Mouse (Mus musculus) heart, embryonic 16.5 days (tissue): ENCODE measurements around the gene Car8. TPM values are rescaled to one million over a fixed set of nuclear protein-coding genes. Genes with fewer than 3 reads are reported as not detected.

Source experiments
- ATAC-seq: fragments of 200-750 bp; cut with Nextera tagmentation; replicated peaks from 2 replicates; pipeline ENCODE4 v1.8.0; 2017; ENCODE audit warnings: moderate number of reproducible peaks; ENCODE audit not compliant: insufficient read depth, low FRiP score; ENCODE audit errors: extremely low read depth
- H3K27ac ChIP-seq: fragments of 300-500 bp; sonication (generic); 2 replicates; pipeline ENCODE4 v1.5.1; 2014; ENCODE audit warnings: mild to moderate bottlenecking, low read length, control low read depth, moderate library complexity
- H3K27me3 ChIP-seq: fragments of 300-500 bp; sonication (generic); 2 replicates; pipeline ENCODE4 v1.6.1; 2014; ENCODE audit warnings: low read length, mixed read lengths; ENCODE audit not compliant: control insufficient read depth, insufficient read depth
- H3K36me3 ChIP-seq: fragments of 300-500 bp; sonication (generic); 2 replicates; pipeline ENCODE4 v1.6.1; 2014; ENCODE audit not compliant: control insufficient read depth, insufficient read depth
- H3K4me1 ChIP-seq: fragments of 300-500 bp; sonication (generic); 2 replicates; pipeline ENCODE4 v1.6.1; 2014; ENCODE audit warnings: low read length, mixed read lengths; ENCODE audit not compliant: control insufficient read depth, insufficient read depth
- H3K4me2 ChIP-seq: fragments of 300-500 bp; sonication (generic); 2 replicates; pipeline ENCODE4 v1.6.1; 2014; ENCODE audit warnings: low read depth, mild to moderate bottlenecking, control low read depth, low read length
- H3K4me3 ChIP-seq: fragments of 300-500 bp; sonication (generic); 2 replicates; pipeline ENCODE4 v1.5.1; 2014; ENCODE audit warnings: mild to moderate bottlenecking, control low read depth, low read length
- H3K9ac ChIP-seq: fragments of 300-500 bp; sonication (generic); 2 replicates; pipeline ENCODE4 v1.6.1; 2014; ENCODE audit warnings: low read length, control low read depth
- H3K9me3 ChIP-seq: fragments of 300-500 bp; sonication (generic); replicated peaks from 2 replicates; pipeline ENCODE4 v1.6.1; 2016; ENCODE audit warnings: low read length; ENCODE audit not compliant: control insufficient read depth
- WGBS: fragments of 180-500 bp; shearing (Covaris S2); extraction: QIAGEN DNeasy Blood & Tissue Kit; methylation state at CpG from one replicate; pipeline ENCODE4 v1.1.7; 2014; 5-methylcytosine and 5-hydroxymethylcytosine counted together
- polyA plus RNA-seq: library from polyadenylated mRNA; unstranded; fragments of >200 nt; fragmentation: Nextera tagmentation; extraction: Ambion mirVana; gene quantifications from 2 replicates; pipeline ENCODE4 v1.2.1, GENCODE M21; 2015

Car8 gene
- polyA plus RNA-seq, result 12.0 and 12.9 TPM in 2 replicates

DNA sequence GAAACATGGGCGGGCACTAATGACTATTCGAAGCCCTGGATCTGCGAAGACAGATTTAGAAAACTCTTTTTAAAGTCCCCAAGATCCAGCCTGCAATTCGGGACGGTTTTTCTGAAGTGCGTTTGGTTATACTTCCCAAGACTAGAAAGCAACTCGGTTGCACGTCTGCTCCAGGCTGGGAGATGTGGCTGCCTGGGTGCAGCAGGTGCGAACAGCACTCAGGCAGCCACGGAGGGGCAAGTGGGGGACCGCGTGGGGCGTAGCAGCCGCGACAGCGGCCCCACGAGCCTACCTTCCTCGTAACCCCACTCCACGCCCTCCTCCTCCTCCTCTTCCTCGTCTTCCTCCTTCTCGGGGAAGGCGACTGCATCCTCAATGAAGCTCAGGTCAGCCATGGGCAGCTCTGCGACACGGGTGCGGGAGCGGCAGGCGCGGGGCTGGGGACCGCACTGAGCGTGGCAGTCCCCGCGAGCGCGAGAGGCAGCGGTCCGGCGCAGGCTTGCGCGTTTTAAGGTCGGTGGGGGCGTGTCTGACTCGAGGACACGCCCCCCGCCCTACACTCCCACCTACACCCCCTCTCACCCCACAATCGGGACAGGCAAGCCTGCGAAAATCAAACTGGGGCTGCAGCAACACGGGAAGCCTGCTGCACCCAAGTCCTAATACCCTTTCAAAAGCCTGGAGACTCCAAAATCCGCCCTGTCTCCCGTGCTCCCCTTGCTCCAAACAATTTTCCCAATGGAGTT, at the start of gene Car8:
Gene Car8 (minus strand): TSS at position 482 of the 746 bp plus-strand sequence.
- Histone ChIP-seq H3K27ac (0 out of 2 replicates have a peak within 1 kb of the TSS, but pooled peaks have one; percentile 11), H3K9ac (peak within 1 kb of the TSS; percentile 87), H3K4me3 (peak within 1 kb of the TSS; percentile 86), H3K4me2 (peak within 1 kb of the TSS; percentile 99), H3K27me3 (no peaks in the 10 kb centered on the region), H3K36me3 (no peaks in the 10 kb centered on the region), H3K4me1 (peaks cover 3% of the 10 kb centered on the region; the same call in 1 of the 2 replicates), H3K9me3 (no peaks in the 10 kb centered on the region)
- ATAC-seq, result peak; percentile 94
- WGBS, result under 1% methylated on average over 48 of the region's 49 CpGs

DNA sequence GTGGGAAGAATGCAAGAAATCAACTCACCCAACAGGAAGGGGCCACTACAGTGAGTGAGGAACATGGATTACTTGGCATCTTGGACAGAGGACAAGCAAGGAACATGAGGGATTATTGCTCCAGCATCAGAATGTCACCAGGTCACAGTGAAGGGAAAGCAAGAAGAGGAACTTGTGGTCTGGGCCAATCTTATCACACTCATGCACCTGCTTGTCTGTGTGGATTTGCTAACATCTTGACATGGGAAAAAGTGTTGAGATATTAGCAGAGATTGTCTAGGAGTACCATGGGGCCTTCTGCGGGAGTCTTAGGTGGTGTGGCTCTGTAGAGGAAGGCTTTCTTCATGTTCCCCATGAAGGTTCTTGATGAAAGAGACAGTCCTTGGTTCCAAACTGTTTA, 46.1 kb upstream of the Car8 start:
- Histone ChIP-seq H3K27ac (no peak overlapping the region), H3K36me3 (no peaks in the 10 kb centered on the region), H3K9me3 (no peaks in the 10 kb centered on the region), H3K27me3 (no peaks in the 10 kb centered on the region), H3K4me1 (no peaks in the 10 kb centered on the region), H3K4me2 (no peak overlapping the region), H3K4me3 (no peak overlapping the region), H3K9ac (no peak overlapping the region)
- 45% methylated on average over 1 of the region's 1 CpGs for WGBS
- no peak for ATAC-seq

DNA sequence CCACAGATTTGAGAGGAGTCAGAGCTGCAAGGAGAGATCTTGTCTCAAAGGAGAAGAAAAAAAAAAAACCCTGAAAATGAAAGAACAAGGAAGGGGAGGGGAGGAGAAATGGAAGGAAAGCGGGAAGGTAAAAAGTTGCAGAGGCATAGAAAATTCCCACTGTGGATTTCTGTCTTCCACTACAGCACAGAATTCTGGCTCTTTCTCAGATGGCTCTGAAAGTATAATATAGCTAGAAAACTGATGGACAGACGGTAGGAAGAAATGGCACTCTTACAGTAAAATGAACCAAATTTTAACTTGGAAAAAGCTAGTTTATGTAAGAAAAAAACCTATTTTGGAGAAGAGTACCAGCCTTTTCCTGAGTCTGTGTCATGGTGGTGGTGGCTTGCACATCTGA, 39.3 kb upstream of the Car8 start:
- H3K4me1 ChIP-seq, result no peaks in the 10 kb centered on the region
- H3K9me3 ChIP-seq, result no peaks in the 10 kb centered on the region
- H3K27me3 ChIP-seq, result no peaks in the 10 kb centered on the region
- H3K27ac ChIP-seq, result no peak overlapping the region
- WGBS, result 82% methylated on average over 2 of the region's 2 CpGs
- H3K4me3 ChIP-seq, result no peak overlapping the region
- no peak overlapping the region for H3K4me2 ChIP-seq
- H3K9ac ChIP-seq, result no peak overlapping the region
- ATAC-seq, result no peak
- H3K36me3 ChIP-seq, result no peaks in the 10 kb centered on the region

DNA sequence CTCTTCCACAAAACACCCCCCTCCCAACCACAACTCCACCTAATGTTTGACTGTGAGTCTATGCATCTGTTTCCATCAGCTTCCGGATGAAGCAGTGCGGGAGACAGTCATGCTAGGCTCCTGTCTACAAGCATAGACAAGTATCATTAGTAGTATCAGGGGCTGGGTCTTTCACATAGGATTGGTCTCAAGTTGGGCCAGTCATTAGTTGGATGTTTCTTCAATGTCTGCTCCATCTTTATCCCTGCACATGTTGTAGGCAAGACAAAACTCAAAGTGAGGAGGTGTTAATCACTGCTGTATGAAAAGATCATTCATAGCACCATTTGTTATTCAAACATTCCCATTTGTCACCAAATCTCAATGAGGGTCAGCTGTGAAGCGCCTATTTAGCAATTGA, 11.0 kb upstream of the Car8 start:
- Histone ChIP-seq H3K4me3 (no peak overlapping the region), H3K36me3 (no peaks in the 10 kb centered on the region), H3K9ac (no peak overlapping the region), H3K4me2 (no peak overlapping the region), H3K27ac (no peak overlapping the region), H3K27me3 (no peaks in the 10 kb centered on the region), H3K9me3 (0 out of 2 replicates have a peak, but pooled peaks cover 4% of the 10 kb centered on the region), H3K4me1 (no peaks in the 10 kb centered on the region)
- ATAC-seq, result no peak
- WGBS, result 96% methylated on average over 3 of the region's 3 CpGs

DNA sequence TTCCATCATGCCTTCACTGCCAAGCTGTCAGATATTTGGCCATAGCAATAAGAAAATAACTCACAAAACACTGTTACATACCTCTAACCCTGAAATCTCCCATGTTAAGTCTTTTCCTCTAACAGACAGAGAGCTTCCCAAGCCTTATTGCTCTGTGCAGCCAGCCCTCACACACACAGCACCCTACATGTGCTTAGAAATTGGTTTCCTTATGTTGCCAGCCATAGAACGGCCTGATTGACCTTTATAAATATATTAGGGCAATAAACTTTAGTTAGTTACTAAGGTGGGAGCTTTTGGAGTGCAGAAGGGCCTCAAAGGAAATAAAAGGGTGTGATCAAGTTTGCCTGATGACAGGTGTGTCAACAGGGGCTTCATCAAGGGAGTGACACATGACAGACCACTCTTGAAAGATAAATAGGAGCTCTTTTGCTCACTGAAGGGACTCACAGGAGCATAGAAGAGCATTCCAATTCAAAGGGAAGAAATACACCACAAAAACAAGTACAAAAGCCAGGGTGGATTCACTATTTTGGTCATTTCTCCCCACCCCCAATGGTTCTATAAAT, 6.7 kb upstream of the Car8 start:
- Histone ChIP-seq H3K27me3 (no peaks in the 10 kb centered on the region), H3K36me3 (no peaks in the 10 kb centered on the region), H3K9ac (no peak overlapping the region), H3K4me2 (no peak overlapping the region), H3K9me3 (0 out of 2 replicates have a peak, but pooled peaks cover 4% of the 10 kb centered on the region), H3K27ac (no peak overlapping the region), H3K4me3 (no peak overlapping the region), H3K4me1 (peaks cover 3% of the 10 kb centered on the region; the same call in 1 of the 2 replicates)
- ATAC-seq, result no peak
- WGBS, result 43% methylated on average over 1 of the region's 1 CpGs

DNA sequence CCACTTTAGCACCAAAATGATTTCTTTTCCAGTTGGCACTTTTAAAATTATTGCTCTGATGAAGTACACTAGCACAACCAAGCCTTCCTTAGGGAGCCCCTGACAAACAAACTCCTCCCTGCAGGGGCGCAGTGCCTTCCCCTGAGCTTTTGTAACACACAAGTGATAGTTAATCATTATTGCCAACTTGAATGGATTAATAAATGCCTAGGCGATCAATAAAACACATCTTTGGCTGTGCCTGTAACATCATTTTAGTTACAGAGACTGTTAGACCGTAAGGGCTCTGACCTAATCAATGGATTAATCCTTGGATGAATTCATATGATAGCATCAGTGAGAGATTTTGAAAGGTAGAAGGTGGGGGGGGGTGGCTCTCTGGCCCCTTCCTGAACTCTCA, 6.2 kb upstream of the Car8 start:
- H3K36me3 ChIP-seq, result no peaks in the 10 kb centered on the region
- H3K4me2 ChIP-seq, result no peak overlapping the region
- H3K27me3 ChIP-seq, result no peaks in the 10 kb centered on the region
- H3K4me3 ChIP-seq, result no peak overlapping the region
- H3K27ac ChIP-seq, result no peak overlapping the region
- peaks cover 3% of the 10 kb centered on the region; the same call in 1 of the 2 replicates for H3K4me1 ChIP-seq
- no peak for ATAC-seq
- 0 out of 2 replicates have a peak, but pooled peaks cover 4% of the 10 kb centered on the region for H3K9me3 ChIP-seq
- 83% methylated on average over 3 of the region's 3 CpGs for WGBS
- no peak overlapping the region for H3K9ac ChIP-seq

DNA sequence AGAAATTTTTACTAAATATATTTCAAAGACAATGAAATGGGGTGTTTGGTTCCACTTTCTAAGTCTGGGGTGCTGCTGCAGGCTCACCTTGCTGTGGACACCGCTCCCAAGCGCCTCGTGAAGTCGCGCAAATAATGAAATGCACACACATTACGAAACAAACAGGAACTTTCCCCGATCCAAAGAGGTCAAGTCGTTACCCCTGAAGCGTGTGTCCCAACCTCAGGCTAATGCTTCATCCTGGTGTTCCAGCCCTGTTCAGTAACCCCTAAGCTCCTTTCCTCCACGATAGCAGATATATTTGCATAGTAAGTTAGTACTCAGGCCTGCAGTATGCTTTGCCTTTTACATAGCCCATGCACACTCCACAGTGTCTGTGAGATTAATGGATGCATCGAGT, 858 bp upstream of the Car8 start:
- no peak overlapping the region for H3K4me3 ChIP-seq
- H3K4me2 ChIP-seq, result no peak overlapping the region
- ATAC-seq, result no peak

DNA sequence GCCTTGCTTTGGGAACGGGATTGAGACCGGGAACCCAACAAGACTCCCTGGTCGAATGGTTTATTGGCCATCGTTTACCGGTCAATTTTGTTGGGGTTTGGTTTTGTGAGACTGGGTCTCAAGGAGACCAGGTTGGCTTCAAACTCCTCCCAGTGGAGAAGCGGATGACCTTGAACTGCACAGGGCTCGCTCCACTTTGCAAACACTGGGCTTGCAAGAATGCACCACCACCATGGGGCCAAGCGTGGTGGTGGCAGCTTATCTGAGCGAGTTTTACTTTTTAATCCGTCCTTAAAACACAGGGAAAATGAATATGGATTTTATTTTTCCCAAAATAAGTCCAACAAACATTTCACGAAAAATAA, 447 bp upstream of the Car8 start:
- Histone ChIP-seq H3K27ac (0 out of 2 replicates have a peak overlapping the region, but pooled peaks have one; percentile 11), H3K4me1 (peaks cover 3% of the 10 kb centered on the region; the same call in 1 of the 2 replicates), H3K9me3 (no peaks in the 10 kb centered on the region), H3K36me3 (no peaks in the 10 kb centered on the region), H3K9ac (peak overlapping the region; percentile 87), H3K27me3 (no peaks in the 10 kb centered on the region), H3K4me2 (peak overlapping the region; percentile 99), H3K4me3 (peak overlapping the region; percentile 86)
- WGBS, result 22% methylated on average over 11 of the region's 11 CpGs
- peak; percentile 75; the same call in 1 of the 2 replicates for ATAC-seq

More for the DNA sequence above, 858 bp upstream of the Car8 start:
- H3K9me3 ChIP-seq, result no peaks in the 10 kb centered on the region
- H3K27ac ChIP-seq, result no peak overlapping the region
- H3K9ac ChIP-seq, result no peak overlapping the region
- H3K4me1 ChIP-seq, result peaks cover 3% of the 10 kb centered on the region; the same call in 1 of the 2 replicates
- WGBS, result 69% methylated on average over 11 of the region's 11 CpGs
- H3K27me3 ChIP-seq, result no peaks in the 10 kb centered on the region
- H3K36me3 ChIP-seq, result no peaks in the 10 kb centered on the region
